Mouse (Mus musculus) limb, embryonic 12.5 days (tissue): ENCODE measurements around the gene Hgd. TPM values are rescaled to one million over a fixed set of nuclear protein-coding genes. Genes with fewer than 3 reads are reported as not detected.

ENCODE experiments used
- ATAC-seq: fragments of 200-750 bp; cut with Nextera tagmentation; 2 replicates; pipeline ENCODE4 v1.8.0; 2017; ENCODE audit warnings: low read depth, moderate TSS enrichment; ENCODE audit not compliant: insufficient number of reproducible peaks, insufficient read depth, low FRiP score, low TSS enrichment
- H3K27ac ChIP-seq: fragments of 300-500 bp; sonication (generic); 2 replicates; pipeline ENCODE4 v1.5.1; 2016; ENCODE audit warnings: mild to moderate bottlenecking, moderate library complexity
- H3K27me3 ChIP-seq: fragments of 300-500 bp; sonication (generic); 2 replicates; pipeline ENCODE4 v1.6.1; 2016; ENCODE audit warnings: mild to moderate bottlenecking, moderate library complexity
- H3K36me3 ChIP-seq: fragments of 300-500 bp; sonication (generic); 2 replicates; pipeline ENCODE4 v1.6.1; 2016; ENCODE audit warnings: mild to moderate bottlenecking, moderate library complexity
- H3K4me1 ChIP-seq: fragments of 300-500 bp; sonication (generic); replicated peaks from 2 replicates; pipeline ENCODE4 v1.6.1; 2016
- H3K4me2 ChIP-seq: fragments of 300-500 bp; sonication (generic); 2 replicates; pipeline ENCODE4 v1.6.1; 2016; ENCODE audit warnings: mild to moderate bottlenecking, moderate library complexity
- H3K4me3 ChIP-seq: fragments of 300-500 bp; sonication (generic); replicated peaks from 2 replicates; pipeline ENCODE4 v1.5.1; 2016; ENCODE audit warnings: mild to moderate bottlenecking
- H3K9ac ChIP-seq: fragments of 300-500 bp; sonication (generic); replicated peaks from 2 replicates; pipeline ENCODE4 v1.6.1; 2016; ENCODE audit warnings: mild to moderate bottlenecking, moderate library complexity
- H3K9me3 ChIP-seq: fragments of 300-500 bp; sonication (generic); 2 replicates; pipeline ENCODE4 v1.6.1; 2016; ENCODE audit warnings: mild to moderate bottlenecking, moderate library complexity
- WGBS: fragments of 180-500 bp; shearing (Covaris S2); methylation state at CpG from one replicate; pipeline ENCODE4 v1.1.7; 2016; 5-methylcytosine and 5-hydroxymethylcytosine counted together
- polyA plus RNA-seq: library from polyadenylated mRNA; unstranded; fragments of >200 nt; fragmentation: Nextera tagmentation; extraction: Ambion mirVana; gene quantifications from 2 replicates; pipeline ENCODE4 v1.2.1, GENCODE M21; 2016

Hgd gene
- polyA plus RNA-seq, 1 experiment from 2014 or later = 0.36 TPM

- H3K27ac ChIP-seq = no peak overlapping the region
- H3K36me3 ChIP-seq = peaks cover 24% of the 10 kb centered on the region
- no peaks in the 10 kb centered on the region for H3K27me3 ChIP-seq
- WGBS = 81% methylated on average over 6 of the region's 6 CpGs
- H3K9me3 ChIP-seq = no peaks in the 10 kb centered on the region
- no peak overlapping the region for H3K4me2 ChIP-seq
- H3K4me3 ChIP-seq = no peak overlapping the region
- no peaks in the 10 kb centered on the region for H3K4me1 ChIP-seq
- no peak overlapping the region for H3K9ac ChIP-seq
- no peak for ATAC-seq
Measured at GRCm38 (mm10) chr16:37562414-37562813, 17.5 kb upstream of the Hgd start.

GRCm38 (mm10) chr16:37562961-37563360 is 17.0 kb upstream of the Hgd start:
- H3K4me2 ChIP-seq = no peak overlapping the region
- H3K4me1 ChIP-seq = no peaks in the 10 kb centered on the region
- H3K9me3 ChIP-seq = no peaks in the 10 kb centered on the region
- H3K4me3 ChIP-seq = no peak overlapping the region
- H3K27ac ChIP-seq = no peak overlapping the region
- ATAC-seq = no peak
- H3K27me3 ChIP-seq = no peaks in the 10 kb centered on the region
- H3K36me3 ChIP-seq = peaks cover 23% of the 10 kb centered on the region
- no peak overlapping the region for H3K9ac ChIP-seq
- 88% methylated on average over 5 of the region's 5 CpGs for WGBS

- H3K27ac ChIP-seq = no peak overlapping the region
- H3K4me2 ChIP-seq = no peak overlapping the region
- H3K27me3 ChIP-seq = no peaks in the 10 kb centered on the region
- H3K9me3 ChIP-seq = no peaks in the 10 kb centered on the region
- no peak overlapping the region for H3K9ac ChIP-seq
- H3K4me3 ChIP-seq = no peak overlapping the region
- 92% methylated on average over 1 of the region's 1 CpGs for WGBS
- no peak for ATAC-seq
- peaks cover 12% of the 10 kb centered on the region; the same call in 1 of the 2 replicates for H3K36me3 ChIP-seq
- H3K4me1 ChIP-seq = no peaks in the 10 kb centered on the region
Measured at GRCm38 (mm10) chr16:37565117-37565516, 14.8 kb upstream of the Hgd start.

- no peak overlapping the region for H3K9ac ChIP-seq
- no peak overlapping the region for H3K4me3 ChIP-seq
- H3K27ac ChIP-seq = no peak overlapping the region
- no peak for ATAC-seq
- H3K4me1 ChIP-seq = peaks cover 3% of the 10 kb centered on the region; the same call in 1 of the 2 replicates
- peaks cover 12% of the 10 kb centered on the region; the same call in 1 of the 2 replicates for H3K36me3 ChIP-seq
- no peaks in the 10 kb centered on the region for H3K27me3 ChIP-seq
- H3K4me2 ChIP-seq = no peak overlapping the region
- H3K9me3 ChIP-seq = no peaks in the 10 kb centered on the region
- WGBS = 77% methylated on average over 6 of the region's 6 CpGs
Measured at GRCm38 (mm10) chr16:37566107-37566506, 13.8 kb upstream of the Hgd start.

- no peaks in the 10 kb centered on the region for H3K9me3 ChIP-seq
- H3K27me3 ChIP-seq = no peaks in the 10 kb centered on the region
Measured at GRCm38 (mm10) chr16:37567113-37568050, 12.6 kb upstream of the Hgd start.

GRCm38 (mm10) chr16:37571554-37571953 is 8.4 kb upstream of the Hgd start:
- H3K27me3 ChIP-seq = no peaks in the 10 kb centered on the region
- peaks cover 17% of the 10 kb centered on the region for H3K4me1 ChIP-seq
- no peak overlapping the region for H3K4me3 ChIP-seq
- H3K36me3 ChIP-seq = peaks cover 17% of the 10 kb centered on the region; the same call in 1 of the 2 replicates
- 0 out of 2 replicates have a peak overlapping the region, but pooled peaks have one; percentile 6 for H3K4me2 ChIP-seq
- H3K9me3 ChIP-seq = peaks cover 4% of the 10 kb centered on the region
- no peak for ATAC-seq
- WGBS = 27% methylated on average over 3 of the region's 3 CpGs
- peak overlapping the region; percentile 57; the same call in 1 of the 2 replicates for H3K27ac ChIP-seq
- no peak overlapping the region for H3K9ac ChIP-seq

More at GRCm38 (mm10) chr16:37567113-37568050, 12.6 kb upstream of the Hgd start:
- Histone ChIP-seq H3K4me1 (peaks cover 14% of the 10 kb centered on the region), H3K4me3 (no peak overlapping the region), H3K36me3 (peaks cover 13% of the 10 kb centered on the region; the same call in 1 of the 2 replicates), H3K27ac (no peak overlapping the region), H3K9ac (no peak overlapping the region), H3K4me2 (no peak overlapping the region)
- 90% methylated on average over 12 of the region's 12 CpGs for WGBS
- ATAC-seq = no peak

- no peak for ATAC-seq
- Histone ChIP-seq H3K27me3 (no peaks in the 10 kb centered on the region), H3K9me3 (peaks cover 4% of the 10 kb centered on the region), H3K4me3 (no peak overlapping the region), H3K27ac (peak overlapping the region; percentile 53; the same call in 1 of the 2 replicates), H3K4me2 (peak overlapping the region; percentile 25; the same call in 1 of the 2 replicates), H3K4me1 (peaks cover 17% of the 10 kb centered on the region), H3K36me3 (peaks cover 17% of the 10 kb centered on the region; the same call in 1 of the 2 replicates), H3K9ac (no peak overlapping the region)
- 34% methylated on average over 12 of the region's 12 CpGs for WGBS
Measured at GRCm38 (mm10) chr16:37572117-37572754, 7.7 kb upstream of the Hgd start.

GRCm38 (mm10) chr16:37573061-37573460 is 6.9 kb upstream of the Hgd start:
- Histone ChIP-seq H3K36me3 (peaks cover 11% of the 10 kb centered on the region; the same call in 1 of the 2 replicates), H3K9me3 (peaks cover 4% of the 10 kb centered on the region), H3K4me1 (peaks cover 21% of the 10 kb centered on the region), H3K4me3 (no peak overlapping the region), H3K27me3 (no peaks in the 10 kb centered on the region), H3K4me2 (no peak overlapping the region), H3K9ac (no peak overlapping the region), H3K27ac (0 out of 2 replicates have a peak overlapping the region, but pooled peaks have one; percentile 53)
- ATAC-seq = no peak
- 95% methylated on average over 5 of the region's 5 CpGs for WGBS

GRCm38 (mm10) chr16:37575325-37575724 is 4.6 kb upstream of the Hgd start:
- Histone ChIP-seq H3K27me3 (no peaks in the 10 kb centered on the region), H3K4me2 (no peak overlapping the region), H3K9me3 (peaks cover 4% of the 10 kb centered on the region), H3K36me3 (peaks cover 9% of the 10 kb centered on the region; the same call in 1 of the 2 replicates), H3K27ac (no peak overlapping the region), H3K4me3 (no peak overlapping the region), H3K4me1 (peaks cover 27% of the 10 kb centered on the region), H3K9ac (no peak overlapping the region)
- WGBS = 43% methylated on average over 3 of the region's 3 CpGs
- ATAC-seq = no peak

- no peak overlapping the region for H3K27ac ChIP-seq
- peaks cover 23% of the 10 kb centered on the region for H3K4me1 ChIP-seq
- ATAC-seq = no peak
- no peak overlapping the region for H3K4me2 ChIP-seq
- no peak overlapping the region for H3K4me3 ChIP-seq
- H3K9me3 ChIP-seq = no peaks in the 10 kb centered on the region
- no peaks in the 10 kb centered on the region for H3K27me3 ChIP-seq
- 82% methylated on average over 1 of the region's 1 CpGs for WGBS
- no peak overlapping the region for H3K9ac ChIP-seq
- no peaks in the 10 kb centered on the region for H3K36me3 ChIP-seq
Measured at GRCm38 (mm10) chr16:37579591-37579990, 362 bp upstream of the Hgd start.

GRCm38 (mm10) chr16:37580651-37581050 is 698 bp downstream of the Hgd start:
- Histone ChIP-seq H3K9me3 (no peaks in the 10 kb centered on the region), H3K27me3 (no peaks in the 10 kb centered on the region; the same call in 1 of the 2 replicates), H3K4me2 (no peak overlapping the region), H3K4me3 (no peak overlapping the region), H3K27ac (no peak overlapping the region), H3K36me3 (no peaks in the 10 kb centered on the region), H3K4me1 (peaks cover 24% of the 10 kb centered on the region), H3K9ac (no peak overlapping the region)
- WGBS = 92% methylated on average over 4 of the region's 4 CpGs
- ATAC-seq = no peak
